Mouse (Mus musculus): ENCODE results near the gene Jade2.

- no peak for TF ChIP-seq CTCF (IDR thresholded peaks at IDR 0.05; ENCODE audit: low read depth)
- no peak for TF ChIP-seq EP300 (optimal IDR thresholded peaks at IDR 0.05)
Observed at GRCm38 (mm10) chr11:51897311-51897710, 39.9 kb upstream of the Jade2 start.

Data from stomach, postnatal 0 days (tissue).